Mouse (Mus musculus) heart, adult 2 months (tissue): Measurements from ENCODE around the gene Rpf2.

Source experiments
- CTCF ChIP-seq: fragments of 200-600 bp; IDR thresholded peaks from 2 replicates; pipeline ENCODE4 v1.8.1; 2022; ENCODE audit warnings: antibody characterized with exemption, mild to moderate bottlenecking, moderate library complexity
- POLR2A ChIP-seq: fragments of 200-500 bp; IDR thresholded peaks from 2 replicates; pipeline ENCODE4 v1.6.1; 2011; ENCODE audit warnings: mild to moderate bottlenecking, low read depth, low read length, control low read depth; ENCODE audit not compliant: insufficient read depth

DNA sequence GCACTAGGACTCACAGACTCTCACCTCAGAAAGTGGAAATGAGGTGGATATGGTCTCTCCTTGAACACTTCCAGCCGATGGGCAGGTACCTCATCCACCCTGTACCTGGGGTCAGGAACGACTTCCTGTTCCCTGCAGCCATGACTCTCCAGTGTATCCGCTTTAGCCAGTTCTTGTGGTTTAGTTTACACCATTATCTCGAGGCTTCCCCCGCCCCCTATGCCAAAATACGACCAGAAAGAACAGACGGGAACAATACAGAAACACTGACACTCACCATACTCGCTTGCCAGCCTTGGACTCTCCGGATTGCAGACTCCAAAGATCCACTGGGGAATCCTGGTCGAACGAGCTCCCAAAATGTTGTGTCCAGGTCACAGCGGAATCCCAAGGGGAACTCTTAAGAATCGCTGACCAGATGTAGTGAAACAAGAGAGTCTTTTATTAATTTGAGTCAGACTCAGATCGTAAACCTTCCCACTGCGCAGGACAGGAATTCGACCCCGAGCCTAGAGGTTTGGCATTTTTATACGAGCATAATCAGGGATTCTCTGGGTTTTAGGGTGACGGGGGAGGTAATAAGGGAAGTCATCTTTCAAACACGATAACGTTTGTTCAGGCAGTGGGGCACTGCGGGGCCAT lies 55.4 kb downstream of the Rpf2 start:
- no peak for TF ChIP-seq CTCF
- TF ChIP-seq POLR2A, result no peak
